Mouse (Mus musculus): ENCODE results near the gene Zeb2.

Gene Zeb2

GRCm38 (mm10) chr2:45096638-45097247 is 20.5 kb downstream of the Zeb2 start:
- DNase-seq = no peak

- peak; percentile 66 for DNase-seq
Observed at GRCm38 (mm10) chr2:45095825-45096224, 21.4 kb downstream of the Zeb2 start.

GRCm38 (mm10) chr2:45094371-45094967 is 22.7 kb downstream of the Zeb2 start:
- no peak for DNase-seq

GRCm38 (mm10) chr2:45093479-45093878 is 23.7 kb downstream of the Zeb2 start:
- no peak for DNase-seq

- DNase-seq = no peak
Observed at GRCm38 (mm10) chr2:45092654-45093053, 24.5 kb downstream of the Zeb2 start.

- DNase-seq = no peak
Observed at GRCm38 (mm10) chr2:45090529-45091297, 26.5 kb downstream of the Zeb2 start.

- no peak for DNase-seq
Observed at GRCm38 (mm10) chr2:45089251-45089530, 28.0 kb downstream of the Zeb2 start.

- no peak for DNase-seq
Observed at GRCm38 (mm10) chr2:45088435-45089250, 28.6 kb downstream of the Zeb2 start.

- no peak for DNase-seq
Observed at GRCm38 (mm10) chr2:45087208-45087607, 30.0 kb downstream of the Zeb2 start.

- no peak for DNase-seq
Observed at GRCm38 (mm10) chr2:45085653-45086052, 31.5 kb downstream of the Zeb2 start.

- DNase-seq = no peak
Observed at GRCm38 (mm10) chr2:45083042-45083441, 34.2 kb downstream of the Zeb2 start.

GRCm38 (mm10) chr2:45081559-45081958 is 35.6 kb downstream of the Zeb2 start:
- DNase-seq = no peak

GRCm38 (mm10) chr2:45077938-45078487 is 39.2 kb downstream of the Zeb2 start:
- DNase-seq = no peak

GRCm38 (mm10) chr2:45077383-45077782 is 39.8 kb downstream of the Zeb2 start:
- no peak for DNase-seq

- no peak for DNase-seq
Observed at GRCm38 (mm10) chr2:45073025-45073424, 44.2 kb downstream of the Zeb2 start.

- DNase-seq = no peak
Observed at GRCm38 (mm10) chr2:45071296-45071695, 45.9 kb downstream of the Zeb2 start.

- no peak for DNase-seq
Observed at GRCm38 (mm10) chr2:45070612-45071276, 46.5 kb downstream of the Zeb2 start.

GRCm38 (mm10) chr2:45068792-45069550 is 48.2 kb downstream of the Zeb2 start:
- no peak for DNase-seq

- DNase-seq = peak; percentile 70
Observed at GRCm38 (mm10) chr2:45067116-45067515, 50.1 kb downstream of the Zeb2 start.

GRCm38 (mm10) chr2:45063300-45063890 is 53.8 kb downstream of the Zeb2 start:
- DNase-seq = no peak

- no peak for DNase-seq
Observed at GRCm38 (mm10) chr2:45062136-45062535, 55.1 kb downstream of the Zeb2 start.

Measured in embryo, embryonic 11 days (tissue).